Comparison of ENCODE assay signal across 25 mouse cellular contexts in genomic region chr3:127831079-127831478, GRCm38 (mm10). TPM values are rescaled to one million over a fixed set of nuclear protein-coding genes. Genes with fewer than 3 reads are reported as not detected.
DNase-seq lines count a peak whose midpoint lies in the region; ATAC-seq and TF ChIP-seq lines count a peak whose summit lies in the region.
"Had no signal": no experiment of that assay in that cellular context is flagged by ENCODE, and none has a peak within 500 bp of the region (broad histone marks: within the 10 kb centered on the region; RNA-seq: fewer than 3 reads in every experiment).

No protein-coding gene starts in this region.

- no peak overlapping the region for H3K4me2 ChIP-seq in forebrain, embryonic 16.5 days (ENCODE audit: low read length)
- no peak overlapping the region for H3K4me2 ChIP-seq in forebrain, embryonic 13.5 days
- H3K4me2 ChIP-seq in intestine, postnatal 0 days (replicated peaks; ENCODE audit: low read depth) = no peak overlapping the region; the same call in 1 of the 2 replicates
- H3K4me2 ChIP-seq: heart, embryonic 12.5 days; limb, embryonic 13.5 days; liver, embryonic 13.5 days; lung, embryonic 14.5 days; midbrain, embryonic 15.5 days; neural tube, embryonic 12.5 days had no signal

- DNase-seq in CD4-positive helper T cell, adult 2 months (ENCODE audit: low read depth, low spot score) = peak; percentile 25
- DNase-seq in right cerebral cortex, postnatal 36 days (ENCODE audit: low spot score in 2 of 2) = no peak
- DNase-seq in kidney, postnatal 36 days = no peak
- DNase-seq: adrenal gland, postnatal 14 days; cerebellum, adult 8-10 months; cerebellum, postnatal 36 days; gastrocnemius, postnatal 10 days; heart, postnatal 10 days; kidney, adult 2 months; layer of hippocampus, postnatal 36 days; liver, embryonic 13.5 days; lung, embryonic 14.5 days; right cerebral cortex, postnatal 14 days had no signal

- WGBS in forebrain, embryonic 16.5 days = 62% methylated on average over 6 of the region's 6 CpGs
- WGBS in forebrain, embryonic 13.5 days = 58% methylated on average over 6 of the region's 6 CpGs
- 24% methylated on average over 6 of the region's 6 CpGs for WGBS in intestine, postnatal 0 days

- peak; percentile 54 for TF ChIP-seq CTCF in intestine, postnatal 0 days (IDR thresholded peaks at IDR 0.05; ENCODE audit: low read depth)

- H3K4me1 ChIP-seq in forebrain, embryonic 16.5 days (replicated peaks; ENCODE audit: control insufficient read depth, insufficient read depth, low read length) = peaks cover 21% of the 10 kb centered on the region
- peaks cover 32% of the 10 kb centered on the region for H3K4me1 ChIP-seq in forebrain, embryonic 13.5 days
- H3K4me1 ChIP-seq in intestine, postnatal 0 days (replicated peaks; ENCODE audit: control insufficient read depth, insufficient read depth, low read length) = peaks cover 15% of the 10 kb centered on the region; the same call in 1 of the 2 replicates

- H3K9ac ChIP-seq in forebrain, embryonic 16.5 days (replicated peaks; ENCODE audit: low read depth, low read length) = no peak overlapping the region
- H3K9ac ChIP-seq in forebrain, embryonic 13.5 days = no peak overlapping the region
- no peak overlapping the region for H3K9ac ChIP-seq in intestine, postnatal 0 days (ENCODE audit: low read depth, low read length)
- H3K9ac ChIP-seq: heart, embryonic 12.5 days; limb, embryonic 13.5 days; liver, embryonic 13.5 days; lung, embryonic 14.5 days; midbrain, embryonic 15.5 days; neural tube, embryonic 12.5 days had no signal

- no peaks in the 10 kb centered on the region for H3K9me3 ChIP-seq in forebrain, embryonic 16.5 days (ENCODE audit: control insufficient read depth, low read length)
- no peaks in the 10 kb centered on the region for H3K9me3 ChIP-seq in forebrain, embryonic 13.5 days (replicated peaks)
- no peaks in the 10 kb centered on the region for H3K9me3 ChIP-seq in intestine, postnatal 0 days (ENCODE audit: control insufficient read depth)
- H3K9me3 ChIP-seq: heart, embryonic 12.5 days; limb, embryonic 13.5 days; liver, embryonic 13.5 days; midbrain, embryonic 15.5 days; neural tube, embryonic 12.5 days had no signal

- peak; percentile 40; the same call in 1 of the 2 replicates for ATAC-seq in forebrain, embryonic 16.5 days
- ATAC-seq in forebrain, embryonic 13.5 days = no peak
- ATAC-seq in common myeloid progenitor, adult 5-6 weeks (replicated peaks; ENCODE audit: low read depth, poor library complexity, severe bottlenecking) = peak; percentile 60
- ATAC-seq in intestine, postnatal 0 days = no peak
- ATAC-seq in erythroid progenitor cell, adult 5-6 weeks (replicated peaks; ENCODE audit: low FRiP score, poor library complexity, severe bottlenecking) = no peak
- ATAC-seq: hindbrain, postnatal 0 days; midbrain, embryonic 15.5 days had no signal

- no peak overlapping the region for H3K4me3 ChIP-seq in forebrain, embryonic 16.5 days (replicated peaks; ENCODE audit: low read length)
- no peak overlapping the region for H3K4me3 ChIP-seq in forebrain, embryonic 13.5 days
- no peak overlapping the region for H3K4me3 ChIP-seq in intestine, postnatal 0 days (ENCODE audit: low read depth, low read length)
- H3K4me3 ChIP-seq: heart, embryonic 12.5 days; layer of hippocampus, adult 2 months; limb, embryonic 13.5 days; liver, embryonic 13.5 days; midbrain, embryonic 15.5 days; neural tube, embryonic 12.5 days had no signal

- no peaks in the 10 kb centered on the region for H3K27me3 ChIP-seq in forebrain, embryonic 16.5 days (replicated peaks; ENCODE audit: control insufficient read depth, insufficient read depth, low read length)
- no peaks in the 10 kb centered on the region for H3K27me3 ChIP-seq in forebrain, embryonic 13.5 days
- H3K27me3 ChIP-seq in intestine, postnatal 0 days (replicated peaks; ENCODE audit: control insufficient read depth, insufficient read depth, low read length) = no peaks in the 10 kb centered on the region
- H3K27me3 ChIP-seq: heart, embryonic 12.5 days; limb, embryonic 13.5 days; liver, embryonic 13.5 days; midbrain, embryonic 15.5 days; neural tube, embryonic 12.5 days had no signal

- H3K36me3 ChIP-seq in forebrain, embryonic 16.5 days (ENCODE audit: control insufficient read depth, insufficient read depth) = 0 out of 2 replicates have a peak, but pooled peaks cover 2% of the 10 kb centered on the region
- peaks cover 7% of the 10 kb centered on the region for H3K36me3 ChIP-seq in forebrain, embryonic 13.5 days (ENCODE audit: poor library complexity, severe bottlenecking)
- no peaks in the 10 kb centered on the region for H3K36me3 ChIP-seq in intestine, postnatal 0 days (ENCODE audit: control insufficient read depth, insufficient read depth)
- H3K36me3 ChIP-seq: heart, embryonic 12.5 days; limb, embryonic 13.5 days; midbrain, embryonic 15.5 days had no signal

- no peak overlapping the region for H3K27ac ChIP-seq in forebrain, embryonic 16.5 days (ENCODE audit: low read length)
- H3K27ac ChIP-seq in forebrain, embryonic 13.5 days = no peak overlapping the region
- H3K27ac ChIP-seq in intestine, postnatal 0 days (ENCODE audit: low read depth, low read length) = peak overlapping the region; percentile 42; the same call in 1 of the 2 replicates
- H3K27ac ChIP-seq: hindbrain, postnatal 0 days; kidney, postnatal 0 days; layer of hippocampus, adult 2 months; limb, embryonic 13.5 days; liver, embryonic 13.5 days; midbrain, embryonic 15.5 days; neural tube, embryonic 12.5 days had no signal

RNA-seq across cellular contexts. Expression of gene Ap1ar, which starts 6.2 kb away (rescaled TPM):
- 83.0 and 83.1 TPM in 2 replicates for polyA plus RNA-seq in forebrain, embryonic 16.5 days (2015; fragmentation: Nextera tagmentation; extraction: Ambion mirVana)
- polyA plus RNA-seq in forebrain, embryonic 13.5 days (2015; fragmentation: Nextera tagmentation; extraction: Ambion mirVana) = 62.3 and 73.0 TPM in 2 replicates
- 70.9 and 81.0 TPM in 2 replicates for total RNA-seq in common myeloid progenitor, adult 5-6 weeks (2017)
- 99.6 and 108 TPM in 2 replicates for polyA plus RNA-seq in intestine, postnatal 0 days (2015; fragmentation: Nextera tagmentation; extraction: Ambion mirVana)
- total RNA-seq in erythroid progenitor cell, adult 5-6 weeks (2015; ENCODE audit: low replicate concordance) = 48.6 and 63.1 TPM in 2 replicates
- total RNA-seq in erythroid progenitor cell, adult 5-6 weeks (2017; ENCODE audit: low replicate concordance) = 33.2 and 45.6 TPM in 2 replicates

RNA-seq across cellular contexts. Expression of gene Tifa, which starts 41.5 kb away (rescaled TPM):
- 3.4 and 5.0 TPM in 2 replicates for polyA plus RNA-seq in forebrain, embryonic 16.5 days (2015; fragmentation: Nextera tagmentation; extraction: Ambion mirVana)
- polyA plus RNA-seq in forebrain, embryonic 13.5 days (2015; fragmentation: Nextera tagmentation; extraction: Ambion mirVana) = 4.9 and 5.0 TPM in 2 replicates
- total RNA-seq in common myeloid progenitor, adult 5-6 weeks (2017) = 34.5 and 46.9 TPM in 2 replicates
- polyA plus RNA-seq in intestine, postnatal 0 days (2015; fragmentation: Nextera tagmentation; extraction: Ambion mirVana) = 63.0 and 71.8 TPM in 2 replicates
- total RNA-seq in erythroid progenitor cell, adult 5-6 weeks (2015; ENCODE audit: low replicate concordance) = 80.1 and 82.9 TPM in 2 replicates
- 73.2 and 82.3 TPM in 2 replicates for total RNA-seq in erythroid progenitor cell, adult 5-6 weeks (2017; ENCODE audit: low replicate concordance)

RNA-seq across cellular contexts. Expression of gene Alpk1, which starts 50.8 kb away (rescaled TPM):
- polyA plus RNA-seq in forebrain, embryonic 16.5 days (2015; fragmentation: Nextera tagmentation; extraction: Ambion mirVana) = 0.92 and 0.99 TPM in 2 replicates
- polyA plus RNA-seq in forebrain, embryonic 13.5 days (2015; fragmentation: Nextera tagmentation; extraction: Ambion mirVana) = 1.1 and 1.4 TPM in 2 replicates
- total RNA-seq in common myeloid progenitor, adult 5-6 weeks (2017) = 8.1 and 10.4 TPM in 2 replicates
- 0.85 and 1.6 TPM in 2 replicates for polyA plus RNA-seq in intestine, postnatal 0 days (2015; fragmentation: Nextera tagmentation; extraction: Ambion mirVana)
- 2.5 and 10.5 TPM in 2 replicates for total RNA-seq in erythroid progenitor cell, adult 5-6 weeks (2015; ENCODE audit: low replicate concordance)
- total RNA-seq in erythroid progenitor cell, adult 5-6 weeks (2017; ENCODE audit: low replicate concordance) = 1.2 and 2.1 TPM in 2 replicates

Comparison
In these comparisons a context has a peak if more than half of its experiments do, and no peak if none do; other contexts are left out.
1. ATAC-seq: peak in forebrain, embryonic 16.5 days (single experiment) and common myeloid progenitor, adult 5-6 weeks (single experiment); none in forebrain, embryonic 13.5 days (single experiment), intestine, postnatal 0 days (single experiment) and erythroid progenitor cell, adult 5-6 weeks (single experiment).
2. RNA of gene Tifa, which starts 41.5 kb away (polyA plus RNA-seq): 63.0 to 71.8 TPM in intestine, postnatal 0 days; 4.9 to 5.0 TPM in forebrain, embryonic 13.5 days and 3.4 to 5.0 TPM in forebrain, embryonic 16.5 days; every median in the first group is over 10 times any median in the second.